Mouse (Mus musculus) forebrain, embryonic 16.5 days (tissue): ENCODE measurements around the gene D1Pas1. TPM values are rescaled to one million over a fixed set of nuclear protein-coding genes. Genes with fewer than 3 reads are reported as not detected.

Source experiments
- ATAC-seq: fragments of 200-750 bp; cut with Nextera tagmentation; 2 replicates; pipeline ENCODE4 v1.8.0; 2017; ENCODE audit warnings: mild to moderate bottlenecking, moderate library complexity
- H3K27ac ChIP-seq: fragments of 300-500 bp; sonication (generic); 2 replicates; pipeline ENCODE4 v1.5.1; 2014; ENCODE audit warnings: low read length, control low read depth
- H3K27me3 ChIP-seq: fragments of 300-500 bp; sonication (generic); replicated peaks from 2 replicates; pipeline ENCODE4 v1.6.1; 2014; ENCODE audit warnings: low read length; ENCODE audit not compliant: control insufficient read depth, insufficient read depth
- H3K36me3 ChIP-seq: fragments of 300-500 bp; sonication (generic); 2 replicates; pipeline ENCODE4 v1.6.1; 2014; ENCODE audit not compliant: control insufficient read depth, insufficient read depth
- H3K4me1 ChIP-seq: fragments of 300-500 bp; sonication (generic); replicated peaks from 2 replicates; pipeline ENCODE4 v1.6.1; 2014; ENCODE audit warnings: low read length; ENCODE audit not compliant: control insufficient read depth, insufficient read depth
- H3K4me2 ChIP-seq: fragments of 300-500 bp; sonication (generic); 2 replicates; pipeline ENCODE4 v1.6.1; 2014; ENCODE audit warnings: mild to moderate bottlenecking, low read length, control low read depth
- H3K4me3 ChIP-seq: fragments of 300-500 bp; sonication (generic); replicated peaks from 2 replicates; pipeline ENCODE4 v1.5.1; 2014; ENCODE audit warnings: mild to moderate bottlenecking, low read length, control low read depth
- H3K9ac ChIP-seq: fragments of 300-500 bp; sonication (generic); replicated peaks from 2 replicates; pipeline ENCODE4 v1.6.1; 2014; ENCODE audit warnings: low read depth, low read length, control low read depth
- H3K9me3 ChIP-seq: fragments of 300-500 bp; sonication (generic); 2 replicates; pipeline ENCODE4 v1.6.1; 2016; ENCODE audit warnings: low read length; ENCODE audit not compliant: control insufficient read depth
- WGBS: fragments of 180-500 bp; shearing (Covaris S2); extraction: QIAGEN DNeasy Blood & Tissue Kit; methylation state at CpG from one replicate; pipeline ENCODE4 v1.1.7; 2014; 5-methylcytosine and 5-hydroxymethylcytosine counted together
- polyA plus RNA-seq: library from polyadenylated mRNA; unstranded; fragments of >200 nt; fragmentation: Nextera tagmentation; extraction: Ambion mirVana; gene quantifications from 2 replicates; pipeline ENCODE4 v1.2.1, GENCODE M21; 2015

The D1Pas1 gene
- polyA plus RNA-seq, 1 experiment from 2014 or later: not detected

DNA sequence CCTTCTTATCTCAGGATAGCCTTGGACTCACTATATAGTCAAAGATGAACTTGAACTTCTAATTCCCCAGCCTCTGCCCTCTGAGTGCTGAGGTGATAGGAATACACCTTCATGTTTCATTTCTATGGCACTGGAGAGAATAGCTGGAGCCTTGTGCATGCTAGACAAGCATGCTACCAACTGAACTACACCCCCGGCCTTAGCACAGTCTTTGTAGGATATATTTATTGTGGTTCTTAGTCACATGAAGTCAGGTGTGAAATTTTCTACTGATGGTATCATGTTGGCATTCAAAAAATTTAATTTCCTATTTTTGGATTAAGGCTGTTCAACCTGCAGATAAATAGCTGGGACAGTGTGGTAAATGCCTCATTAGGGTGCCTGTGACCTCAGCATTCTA lies 33.0 kb upstream of the D1Pas1 start:
- Histone ChIP-seq H3K4me3 (no peak overlapping the region), H3K4me2 (no peak overlapping the region), H3K27me3 (no peaks in the 10 kb centered on the region), H3K9ac (no peak overlapping the region), H3K9me3 (no peaks in the 10 kb centered on the region), H3K27ac (no peak overlapping the region), H3K4me1 (no peaks in the 10 kb centered on the region), H3K36me3 (no peaks in the 10 kb centered on the region)
- 94% methylated on average over 1 of the region's 1 CpGs for WGBS
- no peak for ATAC-seq

DNA sequence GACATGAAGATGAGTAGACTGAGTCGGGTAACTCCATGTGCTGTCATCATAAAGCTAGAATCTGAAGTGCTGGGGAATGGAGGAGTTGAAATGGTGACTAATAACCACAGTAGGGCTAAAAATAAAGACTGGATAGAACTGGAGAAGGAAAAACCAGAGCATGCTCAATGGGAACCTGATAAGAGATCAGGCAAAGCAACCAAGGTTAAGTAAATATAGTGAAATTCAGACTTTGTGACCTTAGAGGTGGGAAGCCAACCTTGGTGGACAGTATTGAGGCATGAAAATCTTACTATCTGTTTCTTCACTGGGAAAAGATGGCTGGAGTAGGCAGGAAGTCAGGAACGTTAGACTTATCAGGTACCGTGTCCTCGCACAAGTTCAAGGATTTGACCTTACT lies 14.8 kb upstream of the D1Pas1 start:
- Histone ChIP-seq H3K27ac (no peak overlapping the region), H3K4me2 (no peak overlapping the region), H3K36me3 (no peaks in the 10 kb centered on the region), H3K27me3 (no peaks in the 10 kb centered on the region), H3K4me3 (no peak overlapping the region), H3K9ac (no peak overlapping the region), H3K9me3 (no peaks in the 10 kb centered on the region), H3K4me1 (no peaks in the 10 kb centered on the region; the same call in 1 of the 2 replicates)
- no peak for ATAC-seq
- 93% methylated on average over 4 of the region's 4 CpGs for WGBS

DNA sequence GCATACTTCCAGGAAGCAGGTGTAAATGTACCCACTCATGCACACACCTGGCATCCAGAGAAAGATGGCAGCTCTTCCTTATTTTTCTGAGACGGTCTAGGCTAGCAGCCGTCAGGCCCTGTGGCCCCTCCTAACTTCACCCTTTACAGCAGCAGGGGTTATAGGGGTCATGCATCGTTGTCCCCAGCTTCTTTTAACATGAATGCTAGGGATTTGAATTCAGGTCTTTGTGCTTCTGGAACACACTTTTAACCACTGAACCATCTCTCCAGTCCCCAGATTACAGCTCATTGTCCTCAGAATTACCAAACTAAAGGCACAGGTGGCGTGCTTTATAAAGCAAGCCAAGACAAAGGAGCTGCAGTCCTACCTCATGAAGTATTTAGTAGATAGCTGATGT lies 12.6 kb upstream of the D1Pas1 start:
- H3K9me3 ChIP-seq: no peaks in the 10 kb centered on the region
- ATAC-seq: no peak
- H3K27ac ChIP-seq: no peak overlapping the region
- no peaks in the 10 kb centered on the region for H3K36me3 ChIP-seq
- no peak overlapping the region for H3K4me3 ChIP-seq
- WGBS: 72% methylated on average over 4 of the region's 4 CpGs
- no peaks in the 10 kb centered on the region; the same call in 1 of the 2 replicates for H3K4me1 ChIP-seq
- H3K9ac ChIP-seq: no peak overlapping the region
- no peaks in the 10 kb centered on the region for H3K27me3 ChIP-seq
- H3K4me2 ChIP-seq: no peak overlapping the region

DNA sequence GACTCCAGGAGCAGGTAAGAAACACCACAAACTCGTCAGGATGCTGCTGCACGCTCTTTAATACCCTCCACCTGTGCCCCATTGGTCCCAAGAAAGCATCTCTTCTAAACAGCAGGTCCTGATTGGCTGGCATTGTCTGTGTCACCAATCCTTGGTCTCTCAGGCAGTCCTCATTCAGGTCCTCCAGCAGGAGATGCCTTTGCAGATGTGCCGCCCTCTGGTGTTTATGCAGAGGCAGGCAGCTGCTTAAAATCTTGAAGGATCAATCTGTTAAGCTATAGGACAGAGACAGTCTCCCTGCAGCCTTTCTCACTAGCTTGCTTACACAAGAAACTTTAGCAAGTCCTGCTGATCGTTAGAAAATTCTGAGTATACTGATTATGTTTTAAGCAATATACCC lies 7.8 kb upstream of the D1Pas1 start:
- Histone ChIP-seq H3K4me3 (no peak overlapping the region), H3K4me1 (no peaks in the 10 kb centered on the region; the same call in 1 of the 2 replicates), H3K9ac (no peak overlapping the region), H3K27ac (no peak overlapping the region), H3K4me2 (no peak overlapping the region), H3K9me3 (no peaks in the 10 kb centered on the region), H3K36me3 (no peaks in the 10 kb centered on the region), H3K27me3 (no peaks in the 10 kb centered on the region)
- ATAC-seq: no peak
- 43% methylated on average over 4 of the region's 4 CpGs for WGBS

DNA sequence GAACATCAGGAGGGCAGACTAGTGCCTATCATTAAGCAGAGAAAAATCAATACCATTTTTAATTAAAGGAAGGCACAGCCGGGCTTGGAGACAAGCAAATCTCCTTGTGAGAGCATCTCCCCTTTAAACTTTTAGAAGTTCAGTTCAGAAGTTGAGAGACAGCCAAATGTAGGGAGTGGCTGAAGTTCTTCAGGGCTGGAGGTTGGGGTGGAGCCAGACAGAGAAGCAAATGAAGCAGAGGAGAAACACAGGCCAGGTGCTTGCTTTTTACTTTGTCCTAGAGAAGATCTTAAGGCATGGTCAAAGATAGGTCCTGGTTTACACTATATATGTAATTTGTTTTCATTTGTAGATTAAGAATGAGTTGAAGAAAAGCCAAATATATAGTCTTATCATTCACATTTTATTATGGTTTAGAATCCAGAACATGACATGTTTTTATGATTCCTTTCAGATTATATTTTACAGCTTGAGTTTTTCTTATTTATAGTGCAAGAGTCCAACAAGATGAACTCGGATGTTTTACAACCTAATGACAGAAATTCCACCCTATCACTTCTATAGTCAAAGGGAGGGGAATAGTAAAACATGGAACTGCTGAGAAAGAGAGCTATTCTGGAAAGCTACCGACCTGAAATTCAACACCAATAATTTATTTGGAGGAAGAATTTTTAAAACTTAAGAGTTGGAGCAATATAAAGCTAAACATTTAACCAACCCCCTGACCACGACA lies 2.9 kb upstream of the D1Pas1 start:
- no peaks in the 10 kb centered on the region for H3K27me3 ChIP-seq
- WGBS: 67% methylated on average over 4 of the region's 4 CpGs
- H3K4me3 ChIP-seq: no peak overlapping the region
- no peak overlapping the region for H3K27ac ChIP-seq
- H3K4me2 ChIP-seq: no peak overlapping the region
- no peaks in the 10 kb centered on the region for H3K4me1 ChIP-seq
- no peak for ATAC-seq
- no peak overlapping the region for H3K9ac ChIP-seq
- H3K36me3 ChIP-seq: no peaks in the 10 kb centered on the region
- peaks cover 13% of the 10 kb centered on the region; the same call in 1 of the 2 replicates for H3K9me3 ChIP-seq

DNA sequence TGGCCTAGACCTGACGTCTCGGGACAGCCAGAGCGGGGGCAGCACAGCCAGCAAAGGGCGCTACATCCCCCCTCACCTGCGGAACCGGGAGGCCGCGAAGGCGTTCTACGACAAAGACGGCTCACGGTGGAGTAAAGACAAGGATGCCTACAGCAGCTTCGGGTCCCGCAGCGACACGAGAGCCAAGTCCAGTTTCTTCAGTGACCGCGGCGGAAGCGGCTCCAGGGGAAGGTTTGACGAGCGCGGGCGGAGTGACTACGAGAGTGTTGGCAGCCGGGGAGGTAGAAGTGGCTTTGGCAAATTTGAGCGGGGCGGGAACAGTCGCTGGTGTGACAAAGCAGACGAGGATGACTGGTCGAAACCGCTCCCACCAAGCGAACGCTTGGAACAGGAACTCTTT lies 710 bp downstream of the D1Pas1 start:
- Histone ChIP-seq H3K4me3 (no peak overlapping the region), H3K4me1 (no peaks in the 10 kb centered on the region), H3K27ac (no peak overlapping the region), H3K36me3 (no peaks in the 10 kb centered on the region), H3K9ac (no peak overlapping the region), H3K9me3 (peaks cover 13% of the 10 kb centered on the region; the same call in 1 of the 2 replicates), H3K27me3 (no peaks in the 10 kb centered on the region), H3K4me2 (no peak overlapping the region)
- 95% methylated on average over 34 of the region's 34 CpGs for WGBS
- no peak for ATAC-seq

DNA sequence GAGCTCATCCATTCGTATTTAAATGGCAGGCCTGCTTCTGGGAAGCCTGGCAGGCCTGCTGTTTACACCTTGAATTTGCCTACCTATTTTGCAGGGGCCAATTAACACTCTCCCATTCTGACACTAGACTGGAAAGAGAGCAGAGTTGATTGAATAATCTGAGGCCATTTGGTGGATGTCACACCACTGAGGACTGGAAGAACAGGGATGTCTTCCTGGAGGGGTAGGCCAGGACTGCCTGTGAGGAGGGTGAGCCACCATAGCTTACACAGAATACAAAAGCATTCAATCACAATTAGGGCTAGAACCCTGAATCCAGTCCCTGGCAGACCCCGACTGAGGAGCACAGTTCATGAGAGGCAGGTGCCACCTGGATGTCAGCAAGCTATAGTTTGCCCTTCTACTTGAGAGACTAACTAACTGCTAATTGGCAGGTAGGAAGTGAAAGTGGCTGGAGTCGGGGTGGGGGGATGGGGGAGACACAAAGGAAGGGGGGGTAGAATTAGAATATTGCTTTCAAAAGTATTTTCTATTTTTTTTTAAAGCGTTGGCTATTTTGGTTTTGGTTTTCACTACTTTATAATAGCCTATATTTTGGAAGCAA lies 9.8 kb downstream of the D1Pas1 start:
- H3K4me2 ChIP-seq: no peak overlapping the region
- H3K36me3 ChIP-seq: no peaks in the 10 kb centered on the region
- ATAC-seq: no peak
- no peak overlapping the region for H3K4me3 ChIP-seq
- H3K27ac ChIP-seq: no peak overlapping the region
- H3K27me3 ChIP-seq: no peaks in the 10 kb centered on the region
- H3K9ac ChIP-seq: no peak overlapping the region
- H3K9me3 ChIP-seq: no peaks in the 10 kb centered on the region
- 58% methylated on average over 4 of the region's 4 CpGs for WGBS
- 0 out of 2 replicates have a peak, but pooled peaks cover 3% of the 10 kb centered on the region for H3K4me1 ChIP-seq

DNA sequence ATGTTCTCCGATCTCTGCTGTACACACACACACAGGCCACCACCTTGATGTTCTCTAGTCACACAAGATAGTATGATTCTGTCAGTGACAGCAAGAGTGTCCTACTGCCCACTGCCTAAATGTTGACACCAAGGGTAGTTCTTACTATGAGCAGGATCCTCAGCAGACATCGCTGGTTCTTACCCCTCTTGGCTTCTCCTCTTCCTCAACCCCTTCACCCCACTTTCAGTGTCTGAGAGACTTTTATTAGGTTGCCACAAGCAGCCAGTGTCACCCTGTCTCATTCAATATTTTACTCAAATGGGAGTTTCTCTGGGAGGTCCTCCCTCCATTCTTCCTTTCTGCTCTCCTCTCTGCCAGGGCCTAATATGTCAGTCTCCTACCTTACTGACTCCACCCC lies 10.6 kb downstream of the D1Pas1 start:
- Histone ChIP-seq H3K4me2 (no peak overlapping the region), H3K9ac (no peak overlapping the region), H3K27ac (no peak overlapping the region), H3K36me3 (no peaks in the 10 kb centered on the region), H3K4me1 (0 out of 2 replicates have a peak, but pooled peaks cover 3% of the 10 kb centered on the region), H3K4me3 (no peak overlapping the region), H3K27me3 (no peaks in the 10 kb centered on the region), H3K9me3 (no peaks in the 10 kb centered on the region)
- ATAC-seq: no peak
- WGBS: 100% methylated on average over 2 of the region's 2 CpGs

DNA sequence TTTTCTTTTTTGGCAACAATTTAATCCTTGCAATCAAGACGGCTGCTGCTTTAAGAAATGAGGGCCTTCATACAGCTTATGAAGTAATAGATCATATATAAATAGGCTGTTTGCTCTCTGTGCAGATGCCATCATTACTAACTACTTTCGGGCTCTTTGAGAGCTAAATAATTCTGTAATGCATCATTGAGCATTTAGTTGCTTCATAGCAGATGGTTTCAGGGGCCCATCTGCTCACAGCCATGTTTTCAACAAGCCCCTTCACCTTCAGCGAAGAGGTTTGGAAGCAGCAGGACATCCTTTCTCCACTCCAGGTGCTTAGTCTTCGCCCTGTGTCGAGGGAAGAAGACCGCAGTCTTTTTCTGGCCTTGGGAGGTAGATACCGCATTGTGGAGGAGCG lies 12.2 kb downstream of the D1Pas1 start:
- Histone ChIP-seq H3K4me3 (no peak overlapping the region), H3K36me3 (no peaks in the 10 kb centered on the region), H3K4me2 (no peak overlapping the region), H3K27me3 (no peaks in the 10 kb centered on the region), H3K9me3 (no peaks in the 10 kb centered on the region), H3K27ac (no peak overlapping the region), H3K4me1 (0 out of 2 replicates have a peak, but pooled peaks cover 3% of the 10 kb centered on the region), H3K9ac (no peak overlapping the region)
- peak; percentile 40 for ATAC-seq
- 44% methylated on average over 8 of the region's 8 CpGs for WGBS
